Mouse (Mus musculus): ENCODE measurements around the gene Cep41. TPM values are rescaled to one million over a fixed set of nuclear protein-coding genes. Genes with fewer than 3 reads are reported as not detected.

Cep41 gene
- 1 to 10 TPM; 7.5 to 8.1 TPM for total RNA-seq (2021)

DNA sequence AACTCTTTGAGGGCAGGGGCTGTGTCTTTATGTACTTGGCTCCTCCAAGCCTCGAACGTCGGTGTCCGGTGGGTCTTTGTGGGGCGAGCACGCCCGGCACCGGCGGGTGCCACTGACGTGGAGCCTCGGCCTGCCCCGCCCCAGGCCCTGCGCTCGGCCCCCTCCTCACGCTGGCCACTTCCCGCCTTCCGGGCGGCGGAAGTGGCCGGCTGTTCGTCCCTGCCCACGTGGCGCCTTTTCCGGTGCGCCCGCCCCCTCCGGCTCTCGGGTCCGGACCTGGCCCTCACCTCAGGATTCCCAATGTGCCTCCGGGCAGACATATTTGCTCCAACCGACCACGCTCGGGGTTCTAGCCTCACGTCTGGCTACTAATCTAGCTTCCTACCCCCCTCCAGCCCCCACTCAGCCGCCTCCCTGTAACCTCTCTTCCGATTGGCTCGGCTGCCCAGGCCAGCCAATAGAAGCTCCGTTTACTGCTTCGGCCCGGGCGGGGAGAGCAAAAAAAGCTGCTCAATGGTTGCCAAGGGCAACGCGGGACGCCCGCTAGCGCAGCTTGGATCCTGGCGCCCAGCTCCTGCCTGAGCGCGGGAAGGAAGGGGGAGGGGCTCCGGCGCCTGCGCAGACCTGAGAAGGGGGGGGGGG lies at the start of gene Cep41:
Gene Cep41, minus strand, starts transcription at position 400 of the 642 bp plus-strand sequence.
- peak; percentile 98 for DNase-seq (ENCODE audit: low spot score in 2 of 2)
- intact Hi-C loops (cut with DNase I), result loop anchor here (5.0 kb wide), 1 partner anchor 146 kb away; no protein-coding TSS in a partner anchor

DNA sequence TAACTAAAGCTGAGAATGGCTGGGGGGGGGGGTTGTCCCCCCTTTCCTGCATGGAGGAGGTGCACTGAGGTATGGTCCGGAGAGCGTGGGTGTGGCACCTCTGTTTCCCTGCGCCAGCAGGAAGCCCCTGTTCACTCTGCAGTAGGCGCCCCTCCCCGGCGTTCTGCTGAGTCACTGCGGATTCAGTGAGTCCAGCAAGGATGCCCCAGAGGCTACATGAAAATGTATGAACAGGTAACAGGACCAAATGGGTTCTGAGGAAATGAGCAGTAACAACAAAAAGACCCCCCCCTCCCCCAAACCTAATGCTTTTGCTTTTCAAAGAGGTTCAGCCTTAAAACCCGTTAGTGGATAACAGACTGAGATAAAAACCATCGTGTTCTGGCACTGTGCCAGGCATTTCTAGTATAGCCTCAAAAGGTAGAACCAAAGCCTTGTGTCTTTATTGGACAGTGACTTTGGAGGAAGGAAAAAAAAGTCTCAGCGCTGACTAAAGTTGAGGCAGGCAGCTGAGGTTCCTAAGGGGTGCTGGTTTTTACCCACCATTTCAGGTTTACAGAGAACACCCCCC lies 45.7 kb upstream of the Cep41 start:
- intact Hi-C loops (cut with DNase I), result no loop called here
- peak; percentile 36 to 55 for DNase-seq (ENCODE audit: low spot score in 2 of 2)

GRCm38 (mm10) chr6:30738464-30739006 lies 45.0 kb upstream of the Cep41 start:
- no peak for DNase-seq (ENCODE audit: low spot score in 2 of 2)

DNA sequence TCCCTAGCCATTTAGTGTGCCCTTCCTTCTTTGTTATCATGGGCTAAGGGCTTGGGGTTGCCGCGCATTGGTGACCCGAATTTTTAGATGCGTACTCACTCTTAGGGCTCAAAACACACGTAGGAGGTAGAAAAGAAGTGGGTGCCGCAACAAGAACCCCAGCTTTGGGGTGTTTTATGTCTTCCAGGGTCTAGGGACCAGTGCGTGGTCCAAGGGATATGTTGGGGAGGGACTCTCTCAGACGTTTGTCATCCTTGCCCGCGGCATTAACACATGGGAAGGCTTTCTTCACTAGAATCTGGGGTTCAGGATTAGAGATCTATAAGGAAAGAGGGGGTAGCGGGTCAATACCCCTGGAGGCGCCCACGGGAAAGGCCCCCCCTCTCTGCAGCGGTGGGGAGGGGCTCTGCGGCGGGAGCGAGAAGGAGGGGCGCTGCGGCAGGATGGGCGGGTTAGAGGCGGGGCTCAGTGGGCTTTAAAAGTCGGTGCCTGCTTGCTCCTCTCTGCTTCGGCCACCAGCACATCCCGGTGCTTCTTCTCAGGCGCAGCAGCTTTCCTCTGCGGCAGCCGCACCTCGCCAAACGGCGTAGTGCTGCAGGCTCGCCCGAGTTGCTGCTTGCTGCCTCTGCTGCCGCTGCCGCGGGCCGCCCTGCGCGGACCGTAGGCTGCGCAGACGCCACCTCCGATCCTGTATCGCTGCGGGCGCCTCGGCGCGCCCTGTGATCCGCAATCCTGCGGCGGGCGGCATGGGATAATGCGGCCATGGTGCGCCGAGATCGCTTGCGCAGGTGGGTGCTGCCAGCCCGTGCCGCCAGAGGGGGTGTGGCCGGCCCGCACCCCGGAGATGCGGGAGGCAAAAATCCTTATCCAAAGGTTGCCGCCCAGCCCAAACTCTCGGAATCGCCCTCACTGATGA lies 44.3 kb upstream of the Cep41 start:
- intact Hi-C loops (cut with DNase I), result loop anchor here (1.0 kb wide), 2 partner anchors 279 to 335 kb away; no protein-coding TSS in a partner anchor
- DNase-seq (ENCODE audit: low spot score in 2 of 2), result peak; percentile 76 to 82

More at GRCm38 (mm10) chr6:30738464-30739006, 45.0 kb upstream of the Cep41 start:
- intact Hi-C loops (cut with DNase I), result no loop called here

DNA sequence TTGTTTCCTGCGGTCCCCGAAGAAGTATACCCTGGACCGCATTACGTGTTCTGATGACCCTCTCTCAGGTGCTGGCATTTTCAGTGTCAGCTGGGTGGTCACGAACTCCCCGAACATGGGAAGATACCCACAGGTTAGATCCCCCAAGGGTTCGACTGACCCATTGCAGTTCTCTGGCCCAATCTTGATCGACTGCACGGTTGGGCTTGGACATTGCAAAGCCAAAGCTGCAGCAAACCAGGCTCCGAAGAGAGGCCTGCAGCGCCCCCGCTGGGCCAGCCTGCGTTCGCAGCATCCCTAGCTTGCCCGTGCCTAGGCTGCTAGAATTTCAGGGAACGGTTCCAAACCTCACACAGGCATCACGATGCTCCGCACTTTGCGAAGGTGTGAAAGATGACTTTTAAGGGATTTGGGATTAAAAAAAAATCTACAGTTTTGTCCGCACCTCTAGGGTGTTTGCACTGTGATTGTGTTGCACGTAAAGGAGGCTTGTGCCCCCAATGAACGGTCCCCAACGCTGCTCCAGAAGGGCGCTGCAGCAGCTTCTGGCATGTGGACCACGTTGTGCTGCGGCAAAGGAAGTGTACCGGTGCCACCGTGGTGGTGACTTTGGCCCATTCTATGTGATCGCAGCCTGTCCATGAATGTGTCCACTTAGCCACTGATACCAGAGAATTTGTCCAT lies 43.5 kb upstream of the Cep41 start:
- intact Hi-C loops (cut with DNase I), result loop anchor here (1.0 kb wide), 2 partner anchors 278 to 334 kb away; no protein-coding TSS in a partner anchor
- DNase-seq (ENCODE audit: low spot score in 2 of 2), result peak; percentile 62 to 80

GRCm38 (mm10) chr6:30736372-30736762 lies 42.8 kb upstream of the Cep41 start:
- intact Hi-C loops (cut with DNase I), result no loop called here
- DNase-seq (ENCODE audit: low spot score in 2 of 2), result no peak

- intact Hi-C loops (cut with DNase I), result no loop called here
- DNase-seq (ENCODE audit: low spot score in 2 of 2), result no peak
Observed at GRCm38 (mm10) chr6:30735728-30736371, 42.3 kb upstream of the Cep41 start.

- intact Hi-C loops (cut with DNase I), result no loop called here
- no peak for DNase-seq (ENCODE audit: low spot score in 2 of 2)
Observed at GRCm38 (mm10) chr6:30734988-30735727, 41.6 kb upstream of the Cep41 start.

DNA sequence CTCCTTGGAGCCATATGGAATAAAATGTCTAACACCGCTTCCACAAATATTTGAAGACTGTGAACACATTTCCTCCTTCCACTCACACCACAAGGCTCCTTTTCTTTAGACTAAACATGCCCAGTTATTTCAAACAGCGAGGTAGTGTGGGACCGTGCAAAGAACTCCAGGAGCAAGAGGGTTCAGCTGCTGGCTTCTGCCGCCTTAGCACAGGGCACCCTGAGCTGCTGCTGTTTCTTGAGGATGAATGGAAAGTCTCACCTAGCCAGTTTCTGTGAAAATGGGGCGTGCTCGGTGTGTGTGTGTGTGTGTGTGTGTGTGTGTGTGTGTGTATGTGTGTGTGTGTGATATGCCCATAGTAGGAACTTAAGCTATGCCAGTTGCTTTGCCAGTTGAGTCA lies 40.9 kb upstream of the Cep41 start:
- peak in 1 of 2 experiments; percentile 30 for DNase-seq (ENCODE audit: low spot score in 2 of 2)
- intact Hi-C loops (cut with DNase I), result no loop called here

- no peak for DNase-seq (ENCODE audit: low spot score in 2 of 2)
- intact Hi-C loops (cut with DNase I), result no loop called here
Observed at GRCm38 (mm10) chr6:30732571-30733130, 39.1 kb upstream of the Cep41 start.

DNA sequence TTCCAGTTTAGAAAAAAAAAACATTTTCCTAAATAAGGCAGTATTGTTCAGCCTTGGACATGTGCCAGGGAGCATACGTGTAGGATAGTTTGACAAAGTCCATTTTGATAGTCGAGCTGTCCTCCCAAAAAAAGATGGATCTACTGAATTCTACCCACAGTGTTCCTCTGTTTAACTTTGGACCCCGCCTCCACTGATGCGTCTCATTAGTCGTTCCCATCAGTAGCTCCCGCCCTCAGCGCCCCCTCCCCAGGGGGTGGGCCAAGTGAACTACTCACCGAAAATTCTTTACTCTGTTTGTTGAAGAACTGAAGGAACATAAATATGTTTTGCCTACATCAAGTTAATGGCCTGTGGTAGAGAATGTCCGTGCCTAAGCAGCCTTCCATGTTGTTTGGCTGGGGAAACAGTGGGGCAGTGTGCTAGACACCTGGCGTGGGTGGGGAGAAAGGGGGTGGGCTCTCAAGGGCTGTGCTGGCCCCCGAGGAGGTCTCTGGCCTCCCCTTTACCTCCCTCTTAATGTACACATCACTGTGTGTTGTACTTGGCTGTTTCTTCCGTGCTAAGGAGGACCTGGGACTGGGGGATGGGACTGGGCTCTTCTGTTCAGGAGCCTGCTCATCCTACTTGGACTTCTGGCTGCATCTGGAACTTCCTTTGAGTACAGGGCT lies 36.9 kb upstream of the Cep41 start:
- no peak for DNase-seq (ENCODE audit: low spot score in 2 of 2)
- intact Hi-C loops (cut with DNase I), result no loop called here

DNA sequence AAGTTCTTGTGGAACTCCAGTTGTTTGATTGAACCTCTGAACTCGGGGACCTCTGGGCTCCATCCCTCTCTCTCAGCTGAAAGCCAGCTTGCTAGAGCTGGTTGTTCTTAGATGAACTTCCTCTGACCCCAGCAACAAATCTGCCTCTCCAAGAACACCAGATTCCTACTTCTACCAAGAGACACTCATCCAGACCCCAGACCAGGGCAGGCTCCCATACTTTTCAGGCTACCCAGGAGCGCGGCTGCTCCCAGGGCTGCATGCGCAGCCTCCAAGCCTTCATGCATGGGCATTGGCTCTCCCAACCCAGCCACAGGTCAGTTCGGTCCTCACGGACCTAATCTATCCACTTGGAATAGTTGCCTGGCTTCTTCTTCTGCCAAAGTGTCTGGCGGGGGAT lies 29.8 kb upstream of the Cep41 start, which contains the start of gene Mest:
Gene Mest, plus strand, starts transcription at position 217 of the 400 bp plus-strand sequence.
- no peak for DNase-seq (ENCODE audit: low spot score in 2 of 2)
- intact Hi-C loops (cut with DNase I), result no loop called here

DNA sequence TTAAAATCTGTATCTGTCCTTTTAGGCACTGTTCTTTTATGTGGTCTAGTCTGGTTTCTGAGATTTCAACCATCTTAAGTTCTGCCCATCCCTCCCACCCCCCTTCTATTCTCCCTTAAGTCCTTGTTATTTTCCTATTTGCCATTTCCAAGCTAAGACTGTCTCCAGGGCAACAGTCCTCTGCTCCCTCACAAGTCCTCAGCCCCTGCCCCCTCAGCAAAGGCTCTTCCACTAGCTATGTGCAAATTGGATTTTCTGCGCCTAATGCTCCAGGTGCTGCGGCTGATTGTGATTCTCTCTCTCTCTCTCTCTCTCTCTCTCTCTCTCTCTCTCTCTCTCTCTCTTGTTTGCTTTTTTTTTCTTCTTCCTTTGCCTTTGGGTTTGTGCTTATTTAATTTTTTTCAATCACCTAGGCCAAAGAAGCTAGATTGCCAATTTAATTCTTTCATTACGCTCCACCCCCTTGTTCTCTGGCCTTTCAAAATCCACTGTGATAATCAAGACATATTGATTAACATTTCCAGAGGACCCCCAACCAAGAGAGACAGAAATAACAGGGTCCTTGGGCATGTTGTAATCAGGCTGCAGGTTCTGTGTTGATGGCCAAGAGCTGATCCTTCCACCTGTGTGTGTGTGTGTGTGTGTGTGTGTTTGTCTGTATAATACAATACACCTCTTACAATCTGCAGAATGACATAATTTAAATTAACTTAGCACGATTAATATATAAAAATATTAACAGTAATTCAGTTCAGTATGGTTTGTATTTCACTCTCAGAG lies 29.0 kb upstream of the Cep41 start:
- intact Hi-C loops (cut with DNase I), result no loop called here
- no peak for DNase-seq (ENCODE audit: low spot score in 2 of 2)

DNA sequence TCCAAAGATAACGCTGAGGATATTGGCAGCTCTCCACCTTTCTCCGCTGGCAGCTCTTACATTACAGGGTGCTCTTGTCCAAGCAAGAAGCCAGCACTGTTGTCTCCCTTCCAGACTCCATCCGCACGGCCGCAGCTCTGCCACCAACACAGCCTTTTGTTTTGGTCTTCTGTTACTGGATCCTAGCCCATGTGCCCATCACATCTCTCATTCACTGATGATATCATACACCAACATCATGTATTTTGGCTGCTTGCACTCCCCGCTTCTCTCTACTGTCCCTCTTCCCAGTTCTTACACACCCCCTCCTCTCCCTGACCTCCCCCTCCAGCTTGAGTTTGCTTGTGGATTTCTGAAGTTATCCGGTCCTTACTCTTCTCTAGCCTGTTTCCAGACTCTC lies 23.2 kb upstream of the Cep41 start:
- intact Hi-C loops (cut with DNase I), result no loop called here
- peak in 1 of 2 experiments; percentile 48 for DNase-seq (ENCODE audit: low spot score in 2 of 2)

GRCm38 (mm10) chr6:30714891-30715471 lies 21.4 kb upstream of the Cep41 start:
- DNase-seq (ENCODE audit: low spot score in 2 of 2), result no peak
- intact Hi-C loops (cut with DNase I), result no loop called here

DNA sequence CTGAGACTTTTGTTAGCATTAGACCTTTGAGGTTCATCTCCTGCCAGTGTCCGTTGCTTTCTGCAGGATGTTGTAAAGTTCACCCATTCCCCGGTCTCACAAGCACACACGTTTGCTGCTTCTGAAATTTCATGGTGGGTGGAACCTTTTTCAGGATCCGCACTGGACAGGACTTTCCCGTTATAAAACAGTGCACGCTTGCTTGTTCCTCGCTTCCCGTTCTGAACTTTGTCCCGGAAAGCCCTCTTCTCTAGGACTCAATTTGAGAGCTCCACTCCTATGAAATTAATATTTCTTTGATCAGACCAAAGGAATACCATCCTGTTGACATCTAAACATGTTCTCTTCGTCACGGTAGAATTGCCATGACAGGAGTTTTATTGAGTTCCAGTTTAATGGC lies 20.3 kb upstream of the Cep41 start:
- no peak for DNase-seq (ENCODE audit: low spot score in 2 of 2)
- intact Hi-C loops (cut with DNase I), result no loop called here

Measured in left cerebral cortex, postnatal 25 days (tissue).